Mouse (Mus musculus) lung, adult 2 months (tissue): ENCODE results near the gene Trpc4.

Experiments used
- CTCF ChIP-seq: fragments of 200-500 bp; IDR thresholded peaks from 2 replicates; pipeline ENCODE4 v1.5.1; 2011; ENCODE audit warnings: mild to moderate bottlenecking, low read length, control low read depth; ENCODE audit not compliant: insufficient read depth
- POLR2A ChIP-seq: fragments of 200-500 bp; IDR thresholded peaks from 2 replicates; pipeline ENCODE4 v1.6.1; 2011; ENCODE audit warnings: low read depth, mild to moderate bottlenecking, control low read depth, low read length, borderline replicate concordance; ENCODE audit errors: extremely low read depth

DNA sequence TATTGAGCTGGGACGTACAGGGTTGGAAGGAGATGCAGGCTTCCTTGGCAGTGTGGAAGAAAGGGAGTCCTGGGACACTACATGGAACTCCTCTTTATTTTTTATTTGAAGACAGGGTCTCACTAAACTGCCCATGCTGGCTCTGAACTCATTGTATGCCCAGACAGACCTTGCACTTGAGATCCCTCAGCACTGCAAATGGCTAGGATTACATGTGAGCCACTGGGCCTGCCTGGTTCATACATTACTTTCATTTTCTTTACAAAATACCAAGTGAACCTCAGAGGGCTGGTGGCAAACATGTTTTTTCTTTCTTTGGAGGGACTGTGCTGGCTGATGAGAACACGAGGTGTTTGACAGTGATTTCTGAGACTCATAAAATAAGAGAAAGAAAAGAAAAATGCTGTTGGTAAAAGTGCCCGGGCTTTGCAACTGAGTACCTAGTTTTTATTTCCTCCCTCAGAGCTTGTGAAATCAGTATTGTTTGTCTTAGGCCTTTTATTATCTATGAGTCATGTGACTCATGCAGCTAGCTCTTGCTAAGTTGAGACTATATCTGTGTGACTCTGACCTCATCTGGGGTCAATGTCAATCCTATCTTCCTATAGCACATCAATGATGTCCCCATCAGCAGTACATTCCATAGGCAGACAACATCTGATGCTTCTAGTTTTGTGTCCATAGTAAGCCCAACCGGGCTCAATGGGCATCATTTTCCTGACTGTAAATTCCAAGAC is 89.1 kb downstream of the Trpc4 start:
- TF ChIP-seq POLR2A = no peak
- no peak for TF ChIP-seq CTCF
